Mouse (Mus musculus) neutrophil, adult 83 days (primary cell): ENCODE results near the gene Drd1. TPM values are rescaled to one million over a fixed set of nuclear protein-coding genes. Genes with fewer than 3 reads are reported as not detected.

Experiments used
- total RNA-seq, 2 experiments: library from RNA; stranded (reverse); gene quantifications; one replicate each; pipeline ENCODE4 v1.2.4; 2023

Drd1 gene
- not detected for total RNA-seq

GRCm38 (mm10) chr13:54055448-54055861 lies at the start of gene Drd1:
TSS of gene Drd1 (minus strand) at chr13:54055705.

GRCm38 (mm10) chr13:54071606-54072331 lies 16.3 kb upstream of the Drd1 start, which contains the start of gene Sfxn1:
TSS of gene Sfxn1 (plus strand) at chr13:54071869.

Other genes starting within 250 kb of the Drd1 start
- 10 to 100 TPM; 24.1 to 26.5 TPM for gene Sfxn1, start 16.2 kb upstream of the Drd1 start, total RNA-seq
- 10 to 100 TPM; 26.7 to 27.4 TPM for gene Hrh2, start 136.4 kb upstream of the Drd1 start, total RNA-seq